Mouse (Mus musculus) midbrain, postnatal 0 days (tissue): ENCODE measurements around the gene Rlbp1. TPM values are rescaled to one million over a fixed set of nuclear protein-coding genes. Genes with fewer than 3 reads are reported as not detected.

Source experiments
- ATAC-seq: fragments of 200-750 bp; cut with Nextera tagmentation; 2 replicates; pipeline ENCODE4 v1.8.0; 2017; ENCODE audit warnings: moderate number of reproducible peaks, mild to moderate bottlenecking, moderate TSS enrichment, moderate library complexity; ENCODE audit not compliant: low FRiP score
- DNase-seq: peaks from one replicate; pipeline ENCODE4 v3.0.0-alpha.2; 2015; ENCODE audit warnings: low spot score
- H3K27ac ChIP-seq: fragments of 300-500 bp; sonication (generic); 2 replicates; pipeline ENCODE4 v1.5.1; 2014; ENCODE audit warnings: low read depth, mild to moderate bottlenecking, low read length, mixed read lengths
- H3K27me3 ChIP-seq: fragments of 300-500 bp; sonication (generic); 2 replicates; pipeline ENCODE4 v1.6.1; 2014; ENCODE audit warnings: low read length, control low read depth, mixed read lengths; ENCODE audit not compliant: insufficient read depth
- H3K36me3 ChIP-seq: fragments of 300-500 bp; sonication (generic); 2 replicates; pipeline ENCODE4 v1.6.1; 2014; ENCODE audit warnings: low read length, control low read depth, mixed read lengths; ENCODE audit not compliant: insufficient read depth
- H3K4me1 ChIP-seq: fragments of 300-500 bp; sonication (generic); 2 replicates; pipeline ENCODE4 v1.6.1; 2014; ENCODE audit warnings: mild to moderate bottlenecking, control low read depth, antibody characterized with exemption, low read length, mixed read lengths; ENCODE audit not compliant: insufficient read depth
- H3K4me2 ChIP-seq: fragments of 300-500 bp; sonication (generic); 2 replicates; pipeline ENCODE4 v1.6.1; 2014; ENCODE audit warnings: low read depth, mild to moderate bottlenecking, low read length, mixed read lengths; ENCODE audit not compliant: poor library complexity, severe bottlenecking
- H3K4me3 ChIP-seq: fragments of 300-500 bp; sonication (generic); 2 replicates; pipeline ENCODE4 v1.5.1; 2014; ENCODE audit warnings: low read depth, mild to moderate bottlenecking, low read length, moderate library complexity
- H3K9ac ChIP-seq: fragments of 300-500 bp; sonication (generic); replicated peaks from 2 replicates; pipeline ENCODE4 v1.6.1; 2014; ENCODE audit warnings: mild to moderate bottlenecking, low read length, moderate library complexity, mixed read lengths; ENCODE audit not compliant: poor library complexity, severe bottlenecking
- H3K9me3 ChIP-seq: fragments of 300-500 bp; sonication (generic); 2 replicates; pipeline ENCODE4 v1.6.1; 2016; ENCODE audit warnings: low read length, control low read depth
- CTCF ChIP-seq: IDR thresholded peaks from 2 replicates; pipeline ENCODE4 v1.5.1; 2016; ENCODE audit warnings: antibody characterized with exemption, mild to moderate bottlenecking
- WGBS: fragments of 180-500 bp; shearing (Covaris S2); extraction: QIAGEN DNeasy Blood & Tissue Kit; methylation state at CpG from one replicate; pipeline ENCODE4 v1.1.7; 2014; 5-methylcytosine and 5-hydroxymethylcytosine counted together
- polyA plus RNA-seq: library from polyadenylated mRNA; unstranded; fragments of >200 nt; fragmentation: Nextera tagmentation; extraction: Ambion mirVana; gene quantifications from 2 replicates; pipeline ENCODE4 v1.2.1, GENCODE M21; 2015
- total RNA-seq: library from RNA; depleted of rRNA; stranded (reverse); fragments of >200 nt; gene quantifications from 2 replicates; pipeline ENCODE4 v1.2.3, GENCODE M21; 2014; rRNA removed

Rlbp1 gene
- total and polyA plus RNA-seq, 2 experiments from 2014 or later = 8.4 to 10.6 TPM

- peaks cover 45% of the 10 kb centered on the region for H3K36me3 ChIP-seq
- H3K9me3 ChIP-seq = no peaks in the 10 kb centered on the region
- no peak for DNase-seq
- TF ChIP-seq CTCF = no peak
- no peak overlapping the region for H3K27ac ChIP-seq
- no peak overlapping the region for H3K4me2 ChIP-seq
- ATAC-seq = no peak
- H3K27me3 ChIP-seq = no peaks in the 10 kb centered on the region
- 88% methylated on average over 5 of the region's 5 CpGs for WGBS
- no peak overlapping the region for H3K9ac ChIP-seq
- no peak overlapping the region for H3K4me3 ChIP-seq
- no peaks in the 10 kb centered on the region for H3K4me1 ChIP-seq
Observed at GRCm38 (mm10) chr7:79328769-79329168, 58.1 kb downstream of the Rlbp1 start.

Other genes with a start within 250 kb of the Rlbp1 start
- gene Mfge8, start 238.0 kb downstream of the Rlbp1 start, total RNA-seq = 239 and 278 TPM in 2 replicates
- 268 and 317 TPM in 2 replicates for gene Mfge8, start 238.0 kb downstream of the Rlbp1 start, polyA plus RNA-seq
- 83.2 and 85.7 TPM in 2 replicates for gene Abhd2, start 113.8 kb downstream of the Rlbp1 start, total RNA-seq
- 18.1 and 23.0 TPM in 2 replicates for gene Abhd2, start 113.8 kb downstream of the Rlbp1 start, polyA plus RNA-seq
- 1.2 and 4.4 TPM in 2 replicates for gene Fanci, start 4.9 kb upstream of the Rlbp1 start, total RNA-seq
- 0.66 and 1.1 TPM in 2 replicates for gene Fanci, start 4.9 kb upstream of the Rlbp1 start, polyA plus RNA-seq
- 46.5 and 49.4 TPM in 2 replicates for gene Polg, start 79.3 kb upstream of the Rlbp1 start, total RNA-seq
- 16.9 and 18.6 TPM in 2 replicates for gene Polg, start 79.3 kb upstream of the Rlbp1 start, polyA plus RNA-seq
- gene Rhcg, start 230.6 kb upstream of the Rlbp1 start, total RNA-seq = 2.2 and 2.6 TPM in 2 replicates
- 4.3 and 4.8 TPM in 2 replicates for gene Rhcg, start 230.6 kb upstream of the Rlbp1 start, polyA plus RNA-seq